Mouse (Mus musculus): ENCODE measurements at regions not wholly inside any gene's neighbourhood (a gene's known extent, or its start where the extent isn't known, plus 50 kb on each side); places are given as distances from the start of the nearest gene placed in this dataset.

DNA sequence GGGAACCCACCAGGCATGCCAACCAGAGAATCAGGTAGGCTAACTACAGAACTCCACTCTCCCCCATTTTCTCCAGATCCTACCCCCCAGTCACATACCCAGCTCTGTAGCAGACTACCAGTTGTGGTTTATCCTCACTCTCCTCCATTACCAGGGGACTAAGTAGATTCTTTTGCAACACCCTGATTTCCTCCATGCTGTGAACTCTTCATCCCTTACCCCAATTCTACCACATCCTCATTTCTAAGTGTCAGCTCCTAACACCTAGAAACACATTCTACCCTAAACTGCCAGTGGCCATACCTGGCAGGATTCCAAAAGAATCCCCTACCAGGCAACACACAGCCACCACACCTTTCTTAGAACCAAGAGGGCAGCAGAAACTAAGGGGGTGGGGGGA, 310.9 kb downstream of the Kcnrg start:
- TF ChIP-seq CTCF (IDR thresholded peaks at IDR 0.05; ENCODE audit: low read depth) (no peak), EP300 (optimal IDR thresholded peaks at IDR 0.05) (no peak)

Measured in stomach, postnatal 0 days (tissue).